Mouse (Mus musculus) adrenal gland, adult 8-10 months (tissue): ENCODE data around the gene Mybph. TPM values are rescaled to one million over a fixed set of nuclear protein-coding genes. Genes with fewer than 3 reads are reported as not detected.
"Not testable (repeated sequence)": the region's sequence is repeated elsewhere in the genome, so short reads cannot be mapped to it uniquely, and the experiment has no call there.

Experiments
- DNase-seq: peaks from one replicate; pipeline ENCODE4 v3.0.0; 2022
- total RNA-seq, 4 experiments: library from RNA; stranded (reverse); gene quantifications; 2 replicates each; pipeline ENCODE4 v1.2.4; 2022

Gene Mybph
- total RNA-seq, 4 experiments from 2014 or later, result 0.17 to 0.24 TPM; not detected in 2

- DNase-seq, result peak; percentile 24
Observed at GRCm38 (mm10) chr1:134233681-134234454, 40.6 kb downstream of the Mybph start.

- DNase-seq, result peak; percentile 76
Observed at GRCm38 (mm10) chr1:134234455-134235390, 41.5 kb downstream of the Mybph start.

- no peak for DNase-seq
Observed at GRCm38 (mm10) chr1:134235391-134235921, 42.2 kb downstream of the Mybph start, which contains the start of gene Adora1. Gene Adora1 (minus strand): TSS chr1:134235431.

- no peak for DNase-seq
Observed at GRCm38 (mm10) chr1:134236142-134236541, 42.9 kb downstream of the Mybph start.

GRCm38 (mm10) chr1:134237438-134237837 is 44.2 kb downstream of the Mybph start:
- DNase-seq, result no peak

GRCm38 (mm10) chr1:134240701-134241100 is 47.5 kb downstream of the Mybph start:
- DNase-seq, result no peak

GRCm38 (mm10) chr1:134241298-134241697 is 48.0 kb downstream of the Mybph start:
- DNase-seq, result no peak

- DNase-seq, result no peak
Observed at GRCm38 (mm10) chr1:134242286-134242685, 49.0 kb downstream of the Mybph start.

GRCm38 (mm10) chr1:134243505-134243904 is 50.3 kb downstream of the Mybph start:
- no peak for DNase-seq

- peak; percentile 86 for DNase-seq
Observed at GRCm38 (mm10) chr1:134243948-134244914, 51.0 kb downstream of the Mybph start.

GRCm38 (mm10) chr1:134245004-134245717 is 51.9 kb downstream of the Mybph start:
- DNase-seq, result no peak

- DNase-seq, result no peak
Observed at GRCm38 (mm10) chr1:134246590-134246989, 53.3 kb downstream of the Mybph start.

GRCm38 (mm10) chr1:134249681-134250080 is 56.4 kb downstream of the Mybph start:
- DNase-seq, result not testable (repeated sequence)

Other genes starting within 250 kb of the Mybph start
- gene Fmod, start 156.2 kb upstream of the Mybph start, total RNA-seq, result 10 to 100 TPM in 1 of 4 experiments, 1 to 10 TPM in 3; 6.9 to 10.7 (median 7.7) TPM
- gene Btg2, start 114.3 kb upstream of the Mybph start, total RNA-seq, result 10 to 100 TPM; 28.1 to 56.5 (median 50.6) TPM
- gene Chit1, start 82.2 kb upstream of the Mybph start, total RNA-seq, result under 1 TPM in 1 of 4 experiments, not detected in 3; 0.28 TPM
- gene Chil1, start 11.3 kb upstream of the Mybph start, total RNA-seq, result 1 to 10 TPM in 3 of 4 experiments, under 1 TPM in 1; 0.74 to 1.6 (median 1.3) TPM
- gene Adora1, start 42.0 kb downstream of the Mybph start, total RNA-seq, result 100 to 1,000 TPM; 162 to 296 (median 242) TPM
- gene Myog, start 96.5 kb downstream of the Mybph start, total RNA-seq, result not detected
- gene Ppfia4, start 139.5 kb downstream of the Mybph start, total RNA-seq, result 1 to 10 TPM; 1.6 to 2.6 (median 2.0) TPM
- 10 to 100 TPM; 39.2 to 61.6 (median 49.4) TPM for gene Tmem183a, start 168.5 kb downstream of the Mybph start, total RNA-seq
- gene 4933406M09Rik, start 192.5 kb downstream of the Mybph start, total RNA-seq, result not detected
- gene Cyb5r1, start 212.1 kb downstream of the Mybph start, total RNA-seq, result 10 to 100 TPM; 34.8 to 55.8 (median 42.2) TPM
- gene Adipor1, start 221.9 kb downstream of the Mybph start, total RNA-seq, result 100 to 1,000 TPM; 123 to 151 (median 129) TPM